Mouse (Mus musculus) midbrain, embryonic 12.5 days (tissue): ENCODE results near the gene Nxn. TPM values are rescaled to one million over a fixed set of nuclear protein-coding genes. Genes with fewer than 3 reads are reported as not detected.

ENCODE experiments used
- ATAC-seq: fragments of 200-750 bp; cut with Nextera tagmentation; 2 replicates; pipeline ENCODE4 v1.8.0; 2017; ENCODE audit warnings: low read depth, moderate TSS enrichment, moderate library complexity; ENCODE audit not compliant: low FRiP score
- H3K27ac ChIP-seq: fragments of 300-500 bp; sonication (generic); replicated peaks from 2 replicates; pipeline ENCODE4 v1.5.1; 2016; ENCODE audit warnings: mild to moderate bottlenecking
- H3K27me3 ChIP-seq: fragments of 300-500 bp; sonication (generic); 2 replicates; pipeline ENCODE4 v1.6.1; 2016; ENCODE audit warnings: mild to moderate bottlenecking
- H3K36me3 ChIP-seq: fragments of 300-500 bp; sonication (generic); 2 replicates; pipeline ENCODE4 v1.6.1; 2016
- H3K4me1 ChIP-seq: fragments of 300-500 bp; sonication (generic); 2 replicates; pipeline ENCODE4 v1.6.1; 2016
- H3K4me2 ChIP-seq: fragments of 300-500 bp; sonication (generic); replicated peaks from 2 replicates; pipeline ENCODE4 v1.6.1; 2016; ENCODE audit warnings: mild to moderate bottlenecking, moderate library complexity
- H3K4me3 ChIP-seq: fragments of 300-500 bp; sonication (generic); 2 replicates; pipeline ENCODE4 v1.5.1; 2016; ENCODE audit warnings: mild to moderate bottlenecking
- H3K9ac ChIP-seq: fragments of 300-500 bp; sonication (generic); replicated peaks from 2 replicates; pipeline ENCODE4 v1.6.1; 2016; ENCODE audit warnings: mild to moderate bottlenecking, moderate library complexity
- H3K9me3 ChIP-seq: fragments of 300-500 bp; sonication (generic); 2 replicates; pipeline ENCODE4 v1.6.1; 2016; ENCODE audit warnings: mild to moderate bottlenecking
- WGBS: fragments of 180-500 bp; shearing (Covaris S2); methylation state at CpG from one replicate; pipeline ENCODE4 v1.1.7; 2016; 5-methylcytosine and 5-hydroxymethylcytosine counted together
- polyA plus RNA-seq: library from polyadenylated mRNA; unstranded; fragments of >200 nt; fragmentation: Nextera tagmentation; extraction: Ambion mirVana; gene quantifications from 2 replicates; pipeline ENCODE4 v1.2.1, GENCODE M21; 2016

The Nxn gene
- polyA plus RNA-seq, 1 experiment from 2014 or later: 56.9 TPM

DNA sequence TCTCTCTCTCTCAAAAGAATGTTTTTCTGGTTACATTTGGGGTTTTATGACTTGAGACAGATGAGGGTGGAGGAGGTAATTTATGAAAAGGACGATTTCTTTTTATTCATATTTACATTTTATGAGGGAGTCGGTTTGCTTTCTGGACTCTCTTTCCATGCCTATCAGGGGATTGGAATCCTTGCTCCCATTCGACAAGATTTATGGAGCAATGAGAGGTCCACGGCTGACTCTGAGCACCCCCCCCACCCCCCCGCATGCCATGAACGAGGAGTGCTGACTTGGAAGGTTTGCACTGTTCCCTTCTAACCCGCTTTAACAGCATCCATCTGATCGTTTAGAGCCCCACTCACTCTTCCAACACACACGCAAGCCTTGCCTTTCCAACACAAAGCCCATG is 74.1 kb downstream of the Nxn start:
- Histone ChIP-seq H3K4me2 (no peak overlapping the region), H3K27me3 (no peaks in the 10 kb centered on the region), H3K4me3 (no peak overlapping the region), H3K9ac (no peak overlapping the region), H3K27ac (no peak overlapping the region), H3K36me3 (no peaks in the 10 kb centered on the region), H3K4me1 (peaks cover 48% of the 10 kb centered on the region), H3K9me3 (no peaks in the 10 kb centered on the region)
- 69% methylated on average over 9 of the region's 9 CpGs for WGBS
- ATAC-seq: no peak

DNA sequence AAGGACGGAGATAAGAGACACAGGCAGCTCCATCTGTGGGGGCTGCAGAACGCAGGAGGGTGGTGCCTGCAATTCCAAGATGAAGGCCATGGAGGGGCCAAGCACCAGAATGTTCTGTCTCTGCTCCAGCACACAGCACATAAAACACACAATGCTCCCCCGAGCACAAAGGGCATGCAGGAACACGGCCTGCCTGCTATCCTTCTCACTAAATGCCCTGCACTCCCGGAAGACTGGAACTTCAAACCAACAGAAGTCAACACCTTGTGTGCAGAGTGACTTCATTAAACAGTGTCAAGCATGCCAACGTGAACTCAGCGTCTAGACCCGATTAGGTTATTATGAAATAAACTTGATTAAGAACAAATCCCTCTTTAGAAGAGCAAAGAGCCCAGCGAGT is 74.7 kb downstream of the Nxn start:
- peaks cover 52% of the 10 kb centered on the region for H3K4me1 ChIP-seq
- no peaks in the 10 kb centered on the region for H3K36me3 ChIP-seq
- no peak overlapping the region for H3K4me2 ChIP-seq
- no peak overlapping the region for H3K4me3 ChIP-seq
- H3K27ac ChIP-seq: no peak overlapping the region
- WGBS: 63% methylated on average over 9 of the region's 9 CpGs
- no peaks in the 10 kb centered on the region for H3K27me3 ChIP-seq
- H3K9me3 ChIP-seq: no peaks in the 10 kb centered on the region
- no peak overlapping the region for H3K9ac ChIP-seq
- no peak for ATAC-seq

DNA sequence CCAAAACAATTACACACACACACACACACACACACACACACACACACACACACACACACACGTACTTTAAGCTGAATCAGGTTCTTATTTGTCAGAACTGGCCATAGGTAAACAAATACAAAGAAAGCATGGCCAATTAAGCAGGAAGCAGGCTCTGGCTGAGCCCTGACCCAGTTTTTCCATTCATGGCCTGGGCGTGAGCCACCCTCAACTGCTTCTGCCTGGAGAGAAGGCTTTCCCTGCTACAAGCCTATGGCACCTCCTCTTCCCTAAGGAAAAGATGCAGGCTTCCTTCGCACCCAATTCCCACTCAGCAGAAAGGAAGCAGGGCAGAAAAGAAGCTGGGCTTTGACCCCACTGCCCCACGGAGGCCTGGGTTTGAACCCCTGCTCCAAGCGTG is 76.0 kb downstream of the Nxn start:
- Histone ChIP-seq H3K4me1 (peaks cover 43% of the 10 kb centered on the region), H3K4me3 (no peak overlapping the region), H3K27me3 (no peaks in the 10 kb centered on the region), H3K27ac (no peak overlapping the region), H3K9me3 (no peaks in the 10 kb centered on the region), H3K36me3 (no peaks in the 10 kb centered on the region), H3K9ac (no peak overlapping the region), H3K4me2 (no peak overlapping the region)
- WGBS: 82% methylated on average over 5 of the region's 5 CpGs
- ATAC-seq: no peak

DNA sequence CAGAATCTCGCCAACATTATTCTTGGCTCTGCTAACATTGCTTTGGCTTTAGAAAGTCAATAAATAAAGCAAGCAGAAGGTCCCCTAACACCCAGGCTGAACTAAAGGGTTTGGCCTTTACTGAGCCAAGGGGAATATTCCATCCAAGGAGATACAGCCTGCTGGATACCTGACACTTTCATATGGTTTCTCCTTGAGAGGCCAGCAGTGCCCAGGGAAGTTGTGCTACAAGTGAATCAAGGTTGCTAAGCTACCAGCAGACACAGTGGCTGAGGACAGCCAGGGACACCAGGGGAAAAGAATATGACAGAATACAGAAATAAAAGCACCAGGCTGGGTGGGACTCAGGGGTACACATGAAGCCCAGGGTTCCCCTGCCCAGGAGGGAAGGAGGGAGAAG is 76.9 kb downstream of the Nxn start:
- H3K9ac ChIP-seq: no peak overlapping the region
- H3K4me2 ChIP-seq: no peak overlapping the region
- H3K9me3 ChIP-seq: no peaks in the 10 kb centered on the region
- 86% methylated on average over 1 of the region's 1 CpGs for WGBS
- ATAC-seq: no peak
- H3K4me1 ChIP-seq: peaks cover 34% of the 10 kb centered on the region
- no peak overlapping the region for H3K4me3 ChIP-seq
- H3K27ac ChIP-seq: no peak overlapping the region
- H3K27me3 ChIP-seq: no peaks in the 10 kb centered on the region
- H3K36me3 ChIP-seq: no peaks in the 10 kb centered on the region

- Histone ChIP-seq H3K27ac (no peak overlapping the region), H3K4me2 (no peak overlapping the region)
- no peak for ATAC-seq
Measured at GRCm38 (mm10) chr11:76320475-76320874, 78.5 kb downstream of the Nxn start.

DNA sequence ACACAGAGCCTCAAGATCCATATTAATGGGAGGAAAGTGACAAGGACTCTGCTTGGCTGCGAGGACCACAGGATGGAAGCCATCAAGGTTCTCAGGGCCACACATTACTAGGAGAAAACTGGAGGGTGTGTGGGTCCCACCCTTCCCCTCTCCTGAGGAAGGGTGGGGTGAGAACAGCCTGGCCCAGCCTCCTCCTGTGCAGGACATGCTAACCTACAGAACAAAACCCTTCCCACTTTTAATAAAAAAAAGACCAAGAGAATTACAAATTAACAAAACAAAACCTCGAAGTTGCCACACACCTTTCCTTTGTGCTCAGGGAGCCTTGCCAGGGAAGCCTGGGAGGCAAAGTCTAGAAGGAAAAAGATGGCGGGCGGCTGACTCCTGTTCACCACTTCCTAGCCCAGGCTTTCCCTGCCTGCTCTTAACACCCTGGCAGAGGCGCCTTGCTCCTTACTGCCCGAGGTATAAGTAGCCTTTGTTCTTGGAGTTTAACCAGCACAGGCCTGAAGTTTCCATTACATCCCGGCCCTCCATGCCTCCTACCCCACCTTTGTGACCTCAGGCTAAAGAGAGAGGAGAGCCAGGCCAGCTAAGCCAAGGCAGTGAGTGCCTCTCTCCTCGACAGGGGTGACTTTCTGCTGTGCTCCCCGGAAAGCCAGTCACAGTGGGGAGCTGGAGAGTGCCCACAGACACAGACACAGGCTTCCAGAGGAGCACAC is 79.1 kb downstream of the Nxn start:
- Histone ChIP-seq H3K9me3 (no peaks in the 10 kb centered on the region), H3K4me1 (peaks cover 20% of the 10 kb centered on the region), H3K4me3 (no peak overlapping the region), H3K9ac (no peak overlapping the region), H3K27ac (no peak overlapping the region), H3K27me3 (no peaks in the 10 kb centered on the region), H3K36me3 (no peaks in the 10 kb centered on the region), H3K4me2 (no peak overlapping the region)
- no peak for ATAC-seq
- 64% methylated on average over 9 of the region's 9 CpGs for WGBS

More at GRCm38 (mm10) chr11:76320475-76320874, 78.5 kb downstream of the Nxn start:
- no peak overlapping the region for H3K4me3 ChIP-seq
- H3K9ac ChIP-seq: no peak overlapping the region
- no peaks in the 10 kb centered on the region for H3K27me3 ChIP-seq
- peaks cover 26% of the 10 kb centered on the region for H3K4me1 ChIP-seq
- no peaks in the 10 kb centered on the region for H3K36me3 ChIP-seq
- H3K9me3 ChIP-seq: no peaks in the 10 kb centered on the region
- 85% methylated on average over 9 of the region's 9 CpGs for WGBS

GRCm38 (mm10) chr11:76317904-76318303 is 81.0 kb downstream of the Nxn start:
- WGBS: 64% methylated on average over 2 of the region's 2 CpGs
- Histone ChIP-seq H3K27me3 (no peaks in the 10 kb centered on the region), H3K4me2 (no peak overlapping the region), H3K36me3 (no peaks in the 10 kb centered on the region), H3K9me3 (no peaks in the 10 kb centered on the region), H3K4me1 (peaks cover 8% of the 10 kb centered on the region), H3K4me3 (no peak overlapping the region), H3K9ac (no peak overlapping the region), H3K27ac (no peak overlapping the region)
- ATAC-seq: no peak

GRCm38 (mm10) chr11:76315785-76316444 is 83.0 kb downstream of the Nxn start:
- H3K27me3 ChIP-seq: no peaks in the 10 kb centered on the region
- H3K27ac ChIP-seq: no peak overlapping the region
- no peak overlapping the region for H3K4me2 ChIP-seq
- no peak overlapping the region for H3K9ac ChIP-seq
- H3K4me3 ChIP-seq: no peak overlapping the region
- H3K9me3 ChIP-seq: no peaks in the 10 kb centered on the region
- no peak for ATAC-seq
- WGBS: 90% methylated on average over 5 of the region's 5 CpGs
- peaks cover 25% of the 10 kb centered on the region for H3K4me1 ChIP-seq
- H3K36me3 ChIP-seq: no peaks in the 10 kb centered on the region

DNA sequence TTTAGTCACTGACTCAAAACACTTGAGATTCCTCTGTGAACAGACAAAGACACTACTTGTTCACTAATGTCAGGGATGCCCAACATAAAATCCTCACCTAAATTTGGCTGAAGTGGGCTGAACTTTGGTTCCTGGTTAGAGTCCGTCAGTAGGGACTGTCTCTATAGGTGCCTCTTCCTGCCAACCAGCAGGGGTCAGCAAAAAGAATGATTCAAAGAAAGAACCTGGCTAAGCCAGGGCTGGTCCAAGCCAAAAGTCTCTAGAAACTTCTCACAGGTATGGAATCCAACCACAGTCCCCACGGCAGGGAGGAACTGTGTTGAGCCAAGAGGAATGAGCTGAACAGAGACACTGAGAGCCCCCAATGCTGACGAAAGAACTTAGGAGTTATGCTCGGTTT is 84.2 kb downstream of the Nxn start:
- no peak overlapping the region for H3K9ac ChIP-seq
- WGBS: 87% methylated on average over 4 of the region's 4 CpGs
- H3K4me2 ChIP-seq: no peak overlapping the region
- H3K27me3 ChIP-seq: no peaks in the 10 kb centered on the region
- ATAC-seq: no peak
- H3K36me3 ChIP-seq: no peaks in the 10 kb centered on the region
- no peak overlapping the region for H3K4me3 ChIP-seq
- no peaks in the 10 kb centered on the region for H3K9me3 ChIP-seq
- no peak overlapping the region for H3K27ac ChIP-seq
- peaks cover 36% of the 10 kb centered on the region for H3K4me1 ChIP-seq

- WGBS: 87% methylated on average over 6 of the region's 6 CpGs
- Histone ChIP-seq H3K9ac (no peak overlapping the region), H3K4me1 (peaks cover 37% of the 10 kb centered on the region), H3K4me2 (no peak overlapping the region), H3K9me3 (no peaks in the 10 kb centered on the region), H3K27ac (no peak overlapping the region), H3K27me3 (no peaks in the 10 kb centered on the region), H3K4me3 (no peak overlapping the region), H3K36me3 (no peaks in the 10 kb centered on the region)
- no peak for ATAC-seq
Measured at GRCm38 (mm10) chr11:76314140-76314539, 84.8 kb downstream of the Nxn start.

- Histone ChIP-seq H3K4me3 (no peak overlapping the region), H3K27me3 (no peaks in the 10 kb centered on the region), H3K36me3 (no peaks in the 10 kb centered on the region), H3K9ac (no peak overlapping the region), H3K9me3 (no peaks in the 10 kb centered on the region), H3K4me1 (peaks cover 37% of the 10 kb centered on the region), H3K4me2 (no peak overlapping the region), H3K27ac (no peak overlapping the region)
- no peak for ATAC-seq
- 77% methylated on average over 4 of the region's 4 CpGs for WGBS
Measured at GRCm38 (mm10) chr11:76312805-76313204, 86.1 kb downstream of the Nxn start.

DNA sequence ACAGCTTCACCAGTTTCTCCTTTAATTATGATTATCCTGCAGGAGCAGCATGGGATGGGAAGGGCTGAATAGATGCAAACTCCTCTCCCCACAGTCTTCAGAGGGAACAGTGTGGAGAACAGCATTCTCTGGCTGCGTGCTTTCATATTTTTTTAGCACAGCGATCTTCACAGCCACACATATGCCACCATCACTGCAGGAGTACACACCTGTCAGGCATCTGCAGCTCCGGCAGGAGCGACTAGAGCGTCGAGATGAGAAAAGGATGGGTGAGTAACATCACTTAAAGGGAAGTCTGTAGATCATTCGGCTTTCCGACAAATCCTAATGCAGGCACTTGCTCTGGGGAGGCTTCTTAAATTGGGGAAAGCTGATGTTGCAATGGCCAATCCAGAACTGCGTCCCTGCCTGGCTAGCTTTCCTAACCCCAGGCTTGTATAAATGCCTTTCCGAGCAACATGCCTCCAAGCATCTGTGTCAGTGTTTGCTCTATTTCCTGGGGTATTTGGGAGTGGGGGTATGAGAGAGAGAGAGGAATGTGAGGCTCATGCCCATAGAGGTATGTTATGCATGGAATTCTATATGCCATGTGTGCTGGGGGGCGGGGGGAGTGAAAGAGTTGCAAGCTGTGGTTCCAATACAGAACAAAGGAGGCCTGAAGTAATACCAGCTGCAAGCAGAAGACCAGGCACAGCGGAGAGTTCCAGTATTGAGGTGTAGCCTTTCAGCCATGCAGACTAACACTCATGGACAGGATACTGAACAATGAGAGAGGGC is 87.5 kb downstream of the Nxn start:
- no peaks in the 10 kb centered on the region for H3K27me3 ChIP-seq
- no peak overlapping the region for H3K4me2 ChIP-seq
- no peak for ATAC-seq
- peaks cover 47% of the 10 kb centered on the region for H3K4me1 ChIP-seq
- WGBS: 78% methylated on average over 12 of the region's 12 CpGs
- H3K9ac ChIP-seq: no peak overlapping the region
- no peak overlapping the region for H3K4me3 ChIP-seq
- peak overlapping the region; percentile 31; the same call in 1 of the 2 replicates for H3K27ac ChIP-seq
- no peaks in the 10 kb centered on the region for H3K9me3 ChIP-seq
- H3K36me3 ChIP-seq: no peaks in the 10 kb centered on the region
